Mouse (Mus musculus) cerebellum, adult 8-10 months (tissue): ENCODE measurements at regions not wholly inside any gene's neighbourhood (a gene's known extent, or its start where the extent isn't known, plus 50 kb on each side); places are given as distances from the start of the nearest gene placed in this dataset.

Experiments used
- DNase-seq: peaks from one replicate; pipeline ENCODE4 v3.0.0; 2022

- DNase-seq: no peak
These were observed 1012.6 kb downstream of the Cdh8 start for GRCm38 (mm10) chr8:98403645-98404032.

- DNase-seq: peak; percentile 4
These were observed 1013.2 kb downstream of the Cdh8 start for GRCm38 (mm10) chr8:98402852-98403644.

- DNase-seq: no peak
These were observed 1034.5 kb downstream of the Cdh8 start for GRCm38 (mm10) chr8:98381815-98382214.

DNA sequence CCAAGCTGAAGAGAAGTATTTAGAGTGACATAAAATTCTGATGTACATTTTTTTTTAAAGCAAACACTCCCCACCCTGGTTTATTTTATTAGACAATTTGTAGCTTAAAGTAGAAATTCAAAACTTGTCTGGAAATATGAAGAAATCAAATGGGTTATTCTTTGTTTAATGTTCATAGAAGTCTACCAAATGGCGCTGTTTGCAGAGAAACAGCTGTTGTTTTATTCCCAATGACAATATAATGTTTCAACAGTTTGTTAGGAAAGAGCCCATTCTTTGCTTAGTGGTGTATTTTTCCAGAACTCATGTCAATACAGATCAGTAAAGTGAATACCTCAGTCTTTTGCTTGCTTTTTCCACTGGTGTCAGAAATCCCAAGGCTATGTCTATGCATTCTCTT is 1035.9 kb downstream of the Cdh8 start:
- DNase-seq: no peak

DNA sequence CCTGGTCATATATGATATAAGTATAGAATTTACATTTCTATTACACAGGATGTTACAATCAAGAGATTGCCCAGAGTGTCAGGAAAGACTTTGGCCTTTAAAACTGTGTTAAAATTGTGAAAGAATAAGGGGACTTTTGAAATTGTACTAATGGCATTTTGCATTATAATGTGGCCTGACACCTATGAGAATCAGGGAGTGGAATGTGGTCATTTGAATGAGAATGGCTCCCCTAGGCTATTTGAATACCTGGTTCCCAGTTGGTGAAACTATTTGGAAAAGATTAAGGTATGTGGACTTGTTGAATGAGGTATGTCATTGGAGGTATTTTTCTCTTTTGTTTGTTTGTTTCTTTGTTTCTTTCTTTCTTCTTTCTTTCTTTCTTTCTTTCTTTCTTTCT is 1038.5 kb downstream of the Cdh8 start:
- DNase-seq: no peak

DNA sequence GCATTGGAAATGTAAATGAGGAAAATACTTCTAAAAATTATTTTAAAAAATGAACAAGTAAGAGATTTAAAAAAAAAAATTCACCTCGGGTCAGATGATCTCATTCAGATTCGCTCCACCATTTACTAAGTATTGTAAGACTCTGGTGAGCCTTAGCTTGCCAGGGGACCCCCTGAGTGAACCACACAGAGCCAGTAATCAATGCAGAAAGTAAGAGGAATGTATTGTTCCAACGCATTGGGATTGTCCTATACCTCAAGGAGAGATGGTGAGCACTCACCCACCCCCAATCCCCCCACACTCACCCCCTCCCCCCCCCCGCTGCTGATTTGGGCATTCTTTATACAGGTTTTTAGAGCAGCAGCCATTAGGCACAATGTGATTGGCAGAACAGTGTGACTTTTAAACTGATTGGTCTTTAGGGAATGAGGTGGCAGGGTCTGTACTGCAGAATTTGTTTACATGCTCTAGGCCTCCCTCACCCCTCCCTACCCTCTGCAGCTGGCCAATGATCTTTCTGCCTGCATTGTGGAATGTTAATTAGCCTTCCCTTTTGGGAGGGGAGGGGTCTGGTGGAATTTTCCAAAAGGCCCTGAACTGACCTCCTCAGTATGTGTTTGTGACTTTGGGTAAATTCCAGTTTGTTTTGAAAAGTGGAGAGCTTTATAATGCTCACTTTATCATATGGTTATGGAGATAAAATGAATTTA is 1043.4 kb downstream of the Cdh8 start:
- DNase-seq: no peak

DNA sequence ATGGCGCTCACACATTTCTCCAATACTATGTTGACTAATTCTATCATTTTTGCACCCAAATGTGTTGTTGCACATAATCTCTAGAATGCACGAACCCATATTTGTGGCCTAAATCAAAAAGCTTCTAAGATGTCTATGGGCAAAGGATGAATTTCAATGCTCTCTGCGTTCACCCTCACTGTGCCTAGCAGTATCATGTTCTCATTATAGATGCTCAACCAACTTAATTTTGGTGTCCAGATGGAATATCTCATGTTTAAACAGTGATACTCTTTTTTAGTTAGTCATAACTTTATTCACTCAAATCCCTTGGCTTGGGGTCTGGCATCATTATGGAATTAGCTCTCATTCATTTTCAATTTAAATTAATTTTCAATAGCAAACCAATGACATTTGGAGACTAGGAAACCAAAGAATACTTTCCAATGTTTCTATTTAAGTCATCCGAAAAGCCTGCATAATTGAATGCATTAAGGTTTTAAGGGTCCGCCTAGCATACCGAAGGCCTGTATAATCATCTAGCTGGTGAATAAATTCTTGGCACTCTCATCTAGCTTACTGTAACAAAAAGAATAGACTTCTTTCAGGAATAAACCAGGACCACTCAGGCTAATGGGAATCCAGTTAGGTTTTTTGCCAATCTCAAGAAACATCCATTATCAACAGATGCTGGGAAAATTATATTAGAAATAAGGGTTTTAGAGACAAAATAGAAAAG is 1050.7 kb downstream of the Cdh8 start:
- DNase-seq: no peak

GRCm38 (mm10) chr8:98337279-98337678 is 1079.0 kb downstream of the Cdh8 start:
- DNase-seq: no peak

DNA sequence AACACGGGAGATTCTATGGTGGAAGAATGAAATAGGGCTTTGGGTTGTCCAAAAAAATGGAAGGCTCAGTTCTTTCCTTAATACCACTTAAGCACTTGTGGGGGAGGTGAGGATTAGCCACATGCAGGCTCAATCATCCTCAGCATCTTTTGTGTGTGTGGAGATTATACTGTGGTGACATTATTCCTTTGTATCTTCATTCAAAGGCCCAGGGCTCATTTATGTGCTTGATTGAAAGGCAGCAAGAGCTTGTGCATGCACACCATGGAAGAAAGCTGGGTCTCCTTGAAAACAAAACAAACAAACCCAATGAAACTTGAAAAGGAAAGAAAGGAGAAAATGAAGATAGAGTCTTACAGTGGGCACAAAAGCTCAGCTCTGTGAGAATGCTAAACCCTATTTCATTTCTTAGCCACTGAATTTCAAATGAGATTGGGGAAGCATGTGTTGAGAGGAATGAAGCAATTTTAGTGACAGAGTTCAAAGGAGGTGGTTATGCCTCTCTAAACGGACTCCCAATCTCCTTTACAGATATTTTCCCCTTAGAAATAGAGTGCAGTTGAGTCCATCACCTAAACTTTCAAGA is 1106.8 kb downstream of the Cdh8 start:
- DNase-seq: no peak

GRCm38 (mm10) chr8:98294975-98295374 is 1121.3 kb downstream of the Cdh8 start:
- DNase-seq: no peak

DNA sequence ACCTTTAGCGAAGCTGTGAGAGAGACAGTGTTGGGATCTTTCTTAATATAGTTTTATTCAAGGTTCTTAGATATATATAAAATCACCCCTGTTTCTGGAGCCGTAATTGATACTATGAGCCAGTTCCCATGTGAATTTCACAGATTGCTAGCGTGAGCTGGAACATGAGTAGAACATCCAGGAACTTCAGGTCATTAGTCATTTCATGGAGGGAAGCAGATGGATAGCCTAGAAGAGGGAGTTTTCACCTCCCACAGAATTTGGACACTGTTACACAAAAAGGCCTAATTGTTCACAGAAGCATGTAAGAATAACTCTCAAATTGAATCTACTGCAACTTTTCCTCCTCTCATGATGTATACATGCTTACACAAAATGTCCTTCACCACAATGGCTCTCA is 1156.0 kb downstream of the Cdh8 start:
- no peak for DNase-seq

GRCm38 (mm10) chr8:98243328-98243926 is 1172.8 kb downstream of the Cdh8 start:
- no peak for DNase-seq

GRCm38 (mm10) chr8:98214019-98214418 is 1202.3 kb downstream of the Cdh8 start:
- no peak for DNase-seq
